8 mouse cellular contexts compared by ENCODE assay signal in genomic region chr2:120011462-120012200, GRCm38 (mm10). TPM values are rescaled to one million over a fixed set of nuclear protein-coding genes. Genes with fewer than 3 reads are reported as not detected.
A peak's percentile ranks its signal among the peaks of the same experiment; 100 is the strongest.
DNase-seq lines count a peak whose midpoint lies in the region; ATAC-seq and TF ChIP-seq lines count a peak whose summit lies in the region.

No protein-coding gene starts in this region.

- peak; percentile 65; the same call in 1 of the 2 replicates for ATAC-seq in limb, embryonic 14.5 days (ENCODE audit: low FRiP score, low read depth)

- H3K4me3 ChIP-seq in gastrocnemius, adult 2 months: no peak overlapping the region
- H3K4me3 ChIP-seq in ES-Bruce4 (ENCODE audit: low read depth, low read length): no peak overlapping the region
- no peak overlapping the region for H3K4me3 ChIP-seq in limb, embryonic 14.5 days (replicated peaks; ENCODE audit: low read length)

- no peaks in the 10 kb centered on the region for H3K9me3 ChIP-seq in ES-Bruce4 (replicated peaks; ENCODE audit: control insufficient read depth, insufficient read depth, low read length, poor library complexity, severe bottlenecking)
- H3K9me3 ChIP-seq in limb, embryonic 14.5 days (ENCODE audit: control insufficient read depth, low read length): no peaks in the 10 kb centered on the region

- H3K27ac ChIP-seq in gastrocnemius, adult 2 months: no peak overlapping the region
- H3K27ac ChIP-seq in ES-Bruce4 (ENCODE audit: insufficient read depth, low read length): no peak overlapping the region
- no peak overlapping the region for H3K27ac ChIP-seq in limb, embryonic 14.5 days (replicated peaks; ENCODE audit: low read depth, low read length)

- H3K4me1 ChIP-seq in ES-Bruce4 (ENCODE audit: control insufficient read depth, insufficient read depth, low read length): peaks cover 2% of the 10 kb centered on the region
- no peaks in the 10 kb centered on the region for H3K4me1 ChIP-seq in limb, embryonic 14.5 days (ENCODE audit: control insufficient read depth, insufficient read depth, low read length)

- no peaks in the 10 kb centered on the region for H3K36me3 ChIP-seq in ES-Bruce4 (ENCODE audit: control insufficient read depth, insufficient read depth, low read length, poor library complexity, severe bottlenecking)
- H3K36me3 ChIP-seq in limb, embryonic 14.5 days (ENCODE audit: control insufficient read depth, insufficient read depth, low read length): peaks cover 35% of the 10 kb centered on the region

- no peaks in the 10 kb centered on the region for H3K27me3 ChIP-seq in ES-Bruce4 (ENCODE audit: control insufficient read depth, insufficient read depth, low read length, poor library complexity, severe bottlenecking)
- H3K27me3 ChIP-seq in limb, embryonic 14.5 days (ENCODE audit: control insufficient read depth, insufficient read depth, low read length): no peaks in the 10 kb centered on the region

- H3K9ac ChIP-seq in ES-Bruce4 (ENCODE audit: low read depth, poor library complexity, severe bottlenecking): no peak overlapping the region
- H3K9ac ChIP-seq in limb, embryonic 14.5 days (ENCODE audit: low read depth, low read length, severe bottlenecking): no peak overlapping the region

- 75% methylated on average over 8 of the region's 8 CpGs for WGBS in limb, embryonic 14.5 days

- H3K4me2 ChIP-seq in limb, embryonic 14.5 days (replicated peaks; ENCODE audit: low read depth, low read length, severe bottlenecking): no peak overlapping the region

- peak; percentile 68 for DNase-seq in gastrocnemius, adult 2 months
- no peak for DNase-seq in gastrocnemius, adult 8-10 months (ENCODE audit: low spot score in 2 of 2)
- peak; percentile 61 to 64 for DNase-seq in cerebellum, adult 18-20 months
- peak; percentile 65 for DNase-seq in forelimb bud, embryonic 11.5 days (ENCODE audit: low read depth, low spot score)
- DNase-seq in kidney, adult 8-10 months: peak; percentile 47 to 70
- DNase-seq in limb, embryonic 14.5 days (ENCODE audit: low spot score): peak; percentile 71
- DNase-seq in retina, embryonic 14.5 days (ENCODE audit: low spot score): peak; percentile 77

- TF ChIP-seq POLR2A in ES-Bruce4 (IDR thresholded peaks at IDR 0.05; ENCODE audit: insufficient read depth, low read length): no peak
- no peak for TF ChIP-seq POLR2A in limb, embryonic 14.5 days (IDR thresholded peaks at IDR 0.05; ENCODE audit: borderline replicate concordance, extremely low read depth, insufficient read depth, insufficient read length)

- TF ChIP-seq CTCF in gastrocnemius, adult 2 months (IDR thresholded peaks at IDR 0.05): peak; percentile 85
- TF ChIP-seq CTCF in ES-Bruce4 (IDR thresholded peaks at IDR 0.05; ENCODE audit: low read depth, low read length): peak; percentile 20

- TF ChIP-seq EP300 in ES-Bruce4 (IDR thresholded peaks at IDR 0.05; ENCODE audit: insufficient read depth, low read depth, low read length): no peak

- intact Hi-C loops in gastrocnemius, adult 2 months (cut with DNase I): loop anchor here (1.0 kb wide), 1 partner anchor 39 kb away; the partner anchor contains the start of gene Mapkbp1

RNA-seq across cellular contexts. Expression of gene Jmjd7, which starts 15.7 kb away (rescaled TPM):
- 1 to 10 TPM; 1.6 to 2.4 TPM for total RNA-seq in gastrocnemius, adult 2 months (2021)
- 1 to 10 TPM; 1.8 to 3.0 (median 2.4) TPM for total RNA-seq in gastrocnemius, adult 8-10 months (2022)
- polyA plus RNA-seq in ES-Bruce4 (2011; ENCODE audit: insufficient read depth, insufficient read length, low read depth, missing spikeins): 16.2 and 18.2 TPM in 2 replicates
- 20.2 and 24.9 TPM in 2 replicates for polyA plus RNA-seq in limb, embryonic 14.5 days (2012; rRNA removed)
- polyA plus RNA-seq in limb, embryonic 14.5 days (2014; fragmentation: Nextera tagmentation; extraction: Ambion mirVana): 26.1 and 28.2 TPM in 2 replicates

RNA-seq across cellular contexts. Expression of gene Gm28042, which starts 15.7 kb away (rescaled TPM):
- 1 to 10 TPM in 1 of 2 experiments, under 1 TPM in 1; 0.77 to 1.5 TPM for total RNA-seq in gastrocnemius, adult 2 months (2021)
- total RNA-seq in gastrocnemius, adult 8-10 months (2022): 1 to 10 TPM in 1 of 4 experiments, under 1 TPM in 2, not detected in 1; 0.22 to 1.1 (median 0.74) TPM
- 3.5 and 4.2 TPM in 2 replicates for polyA plus RNA-seq in ES-Bruce4 (2011; ENCODE audit: insufficient read depth, insufficient read length, low read depth, missing spikeins)
- 19.5 and 26.1 TPM in 2 replicates for polyA plus RNA-seq in limb, embryonic 14.5 days (2012; rRNA removed)
- 3.0 and 4.6 TPM in 2 replicates for polyA plus RNA-seq in limb, embryonic 14.5 days (2014; fragmentation: Nextera tagmentation; extraction: Ambion mirVana)

RNA-seq across cellular contexts. Expression of gene Pla2g4b, which starts 21.6 kb away (rescaled TPM):
- 1 to 10 TPM in 1 of 2 experiments, under 1 TPM in 1; 0.99 to 1.7 TPM for total RNA-seq in gastrocnemius, adult 2 months (2021)
- 1 to 10 TPM in 3 of 4 experiments, under 1 TPM in 1; 0.11 to 1.6 (median 1.1) TPM for total RNA-seq in gastrocnemius, adult 8-10 months (2022)
- polyA plus RNA-seq in ES-Bruce4 (2011; ENCODE audit: insufficient read depth, insufficient read length, low read depth, missing spikeins): 5.6 and 8.3 TPM in 2 replicates
- 21.9 and 22.8 TPM in 2 replicates for polyA plus RNA-seq in limb, embryonic 14.5 days (2012; rRNA removed)
- 1.7 and 1.9 TPM in 2 replicates for polyA plus RNA-seq in limb, embryonic 14.5 days (2014; fragmentation: Nextera tagmentation; extraction: Ambion mirVana)

RNA-seq across cellular contexts. Expression of gene Mapkbp1, which starts 39.1 kb away (rescaled TPM):
- total RNA-seq in gastrocnemius, adult 2 months (2021): 1 to 10 TPM; 8.1 to 8.4 TPM
- 1 to 10 TPM; 6.0 to 8.4 (median 6.5) TPM for total RNA-seq in gastrocnemius, adult 8-10 months (2022)
- polyA plus RNA-seq in ES-Bruce4 (2011; ENCODE audit: insufficient read depth, insufficient read length, low read depth, missing spikeins): 9.2 and 13.4 TPM in 2 replicates
- polyA plus RNA-seq in limb, embryonic 14.5 days (2012; rRNA removed): 26.2 and 33.1 TPM in 2 replicates
- polyA plus RNA-seq in limb, embryonic 14.5 days (2014; fragmentation: Nextera tagmentation; extraction: Ambion mirVana): 4.2 and 4.9 TPM in 2 replicates

Comparison
In these comparisons a context has a peak if more than half of its experiments do, and no peak if none do; other contexts are left out.
1. DNase-seq: peak in gastrocnemius, adult 2 months (single experiment), cerebellum, adult 18-20 months (2 of 2), forelimb bud, embryonic 11.5 days (single experiment), kidney, adult 8-10 months (2 of 2), limb, embryonic 14.5 days (single experiment) and retina, embryonic 14.5 days (single experiment); none in gastrocnemius, adult 8-10 months (0 of 2).